Mouse (Mus musculus) liver, adult 2 months (tissue): ENCODE measurements at regions not wholly inside any gene's neighbourhood (a gene's known extent, or its start where the extent isn't known, plus 50 kb on each side); places are given as distances from the start of the nearest gene placed in this dataset.
A peak's percentile ranks its signal among the peaks of the same experiment; 100 is the strongest.

ENCODE experiments used
- CTCF ChIP-seq: fragments of 200-500 bp; IDR thresholded peaks from 2 replicates; pipeline ENCODE4 v1.5.1; 2011; ENCODE audit warnings: low read depth, low read length, control low read depth
- POLR2A ChIP-seq: fragments of 200-500 bp; IDR thresholded peaks from 2 replicates; pipeline ENCODE4 v1.6.1; 2011; ENCODE audit warnings: low read length, control low read depth; ENCODE audit not compliant: insufficient read depth; ENCODE audit errors: extremely low read depth

- TF ChIP-seq CTCF (0 out of 2 replicates have a peak, but pooled peaks have one; percentile 13), POLR2A (no peak)
Measured at GRCm38 (mm10) chr12:54352963-54353606, 149.4 kb upstream of the Egln3 start.
